Mouse (Mus musculus) left cerebral cortex, adult 8-10 months (tissue): ENCODE measurements around the gene Tmem231. TPM values are rescaled to one million over a fixed set of nuclear protein-coding genes. Genes with fewer than 3 reads are reported as not detected.
"Not testable (repeated sequence)": the region's sequence is repeated elsewhere in the genome, so short reads cannot be mapped to it uniquely, and the experiment has no call there.

Experiments
- DNase-seq, 2 experiments: peaks; one replicate each; pipeline ENCODE4 v3.0.0; 2022; ENCODE audit warnings: low spot score in 2 of 2
- total RNA-seq, 4 experiments: library from RNA; stranded (reverse); gene quantifications; 2 replicates each; pipeline ENCODE4 v1.2.4; 2022

Gene Tmem231
- total RNA-seq, 4 experiments from 2014 or later = 11.6 to 13.2 (median 12.5) TPM

GRCm38 (mm10) chr8:111950846-111951245 is 17.2 kb upstream of the Tmem231 start:
- no peak for DNase-seq

GRCm38 (mm10) chr8:111947954-111948353 is 14.3 kb upstream of the Tmem231 start:
- DNase-seq = no peak

GRCm38 (mm10) chr8:111947144-111947543 is 13.5 kb upstream of the Tmem231 start:
- DNase-seq = no peak

GRCm38 (mm10) chr8:111943544-111943943 is 9.9 kb upstream of the Tmem231 start:
- no peak for DNase-seq

- DNase-seq = peak; percentile 27 to 41
These were observed 7.4 kb upstream of the Tmem231 start for GRCm38 (mm10) chr8:111941101-111941454.

- peak; percentile 83 to 98 for DNase-seq
These were observed 6.8 kb upstream of the Tmem231 start, which contains the start of gene Gabarapl2 for GRCm38 (mm10) chr8:111940171-111941100. TSS of gene Gabarapl2 (plus strand) at chr8:111940703.

- DNase-seq = peak in 1 of 2 experiments; percentile 22
These were observed 5.9 kb upstream of the Tmem231 start for GRCm38 (mm10) chr8:111939516-111940142.

GRCm38 (mm10) chr8:111938076-111938985 is 4.7 kb upstream of the Tmem231 start:
- DNase-seq = not testable (repeated sequence)

GRCm38 (mm10) chr8:111937184-111937583 is 3.5 kb upstream of the Tmem231 start:
- no peak for DNase-seq

GRCm38 (mm10) chr8:111934201-111934600 is 520 bp upstream of the Tmem231 start:
- no peak for DNase-seq

GRCm38 (mm10) chr8:111932580-111933336 is 923 bp downstream of the Tmem231 start:
- peak in 1 of 2 experiments; percentile 28 for DNase-seq

- DNase-seq = no peak
These were observed 2.0 kb downstream of the Tmem231 start for GRCm38 (mm10) chr8:111931721-111932120.

GRCm38 (mm10) chr8:111929648-111930344 is 3.9 kb downstream of the Tmem231 start:
- no peak for DNase-seq

- no peak for DNase-seq
These were observed 8.7 kb downstream of the Tmem231 start for GRCm38 (mm10) chr8:111924976-111925375.

GRCm38 (mm10) chr8:111923383-111923804 is 10.3 kb downstream of the Tmem231 start:
- DNase-seq = no peak

GRCm38 (mm10) chr8:111920971-111921370 is 12.7 kb downstream of the Tmem231 start:
- DNase-seq = no peak

GRCm38 (mm10) chr8:111919663-111920062 is 14.0 kb downstream of the Tmem231 start:
- DNase-seq = no peak

- DNase-seq = peak in 1 of 2 experiments; percentile 36
These were observed 20.7 kb downstream of the Tmem231 start for GRCm38 (mm10) chr8:111912860-111913432.

GRCm38 (mm10) chr8:111911572-111911971 is 22.1 kb downstream of the Tmem231 start:
- peak in 1 of 2 experiments; percentile 44 for DNase-seq
